Comparison of ENCODE assay signal across 15 mouse cellular contexts in genomic region chr10:79660298-79660697, GRCm38 (mm10). TPM values are rescaled to one million over a fixed set of nuclear protein-coding genes. Genes with fewer than 3 reads are reported as not detected.
DNase-seq lines count a peak whose midpoint lies in the region; ATAC-seq and TF ChIP-seq lines count a peak whose summit lies in the region.
"Had no signal": no experiment of that assay in that cellular context is flagged by ENCODE, and none has a peak within 500 bp of the region (broad histone marks: within the 10 kb centered on the region; RNA-seq: fewer than 3 reads in every experiment).

No protein-coding gene starts in this region.

- no peak overlapping the region for H3K9ac ChIP-seq in kidney, postnatal 0 days (ENCODE audit: low read depth, low read length)
- H3K9ac ChIP-seq: liver, embryonic 15.5 days had no signal

- peak; percentile 54 for TF ChIP-seq CTCF in kidney, postnatal 0 days (IDR thresholded peaks at IDR 0.05; ENCODE audit: low read depth)

- no peaks in the 10 kb centered on the region for H3K27me3 ChIP-seq in kidney, postnatal 0 days (ENCODE audit: insufficient read depth, low read length)
- no peaks in the 10 kb centered on the region; the same call in 1 of the 2 replicates for H3K27me3 ChIP-seq in splenic B cell, adult 2 months (ENCODE audit: control insufficient read depth, insufficient read depth, low read length, poor library complexity, severe bottlenecking)
- H3K27me3 ChIP-seq: Patski had no signal

- H3K36me3 ChIP-seq in kidney, postnatal 0 days (ENCODE audit: insufficient read depth, low read length): no peaks in the 10 kb centered on the region
- H3K36me3 ChIP-seq in splenic B cell, adult 2 months (ENCODE audit: control insufficient read depth, insufficient read depth, low read length, poor library complexity, severe bottlenecking): no peaks in the 10 kb centered on the region
- H3K36me3 ChIP-seq: liver, embryonic 15.5 days had no signal

- no peak for ATAC-seq in CD4-positive, CD25-positive, alpha-beta regulatory T cell, adult 4 months
- no peak for ATAC-seq in kidney, postnatal 0 days (replicated peaks; ENCODE audit: low FRiP score, low read depth)
- ATAC-seq: Patski had no signal

- no peak overlapping the region for H3K27ac ChIP-seq in kidney, postnatal 0 days
- H3K27ac ChIP-seq: liver, embryonic 15.5 days had no signal

- peak; percentile 40 for DNase-seq in CD4-positive, CD25-positive, alpha-beta regulatory T cell, adult 2 months (ENCODE audit: low read depth, low spot score)
- DNase-seq in kidney, postnatal 0 days (ENCODE audit: low spot score): no peak
- no peak for DNase-seq in kidney, adult 9 months
- peak; percentile 27 for DNase-seq in thymus, postnatal 0 days (ENCODE audit: low spot score)
- DNase-seq in thymus, postnatal 10 days (ENCODE audit: low spot score in 2 of 2): no peak
- DNase-seq in splenic B cell, adult 2 months (ENCODE audit: low read depth, low spot score): peak; percentile 30
- DNase-seq in testis, postnatal 10 days (ENCODE audit: low spot score): no peak
- DNase-seq: adrenal gland, adult 2 months; cerebellum, postnatal 36 days; heart, postnatal 14 days had no signal

- no peaks in the 10 kb centered on the region; the same call in 1 of the 2 replicates for H3K4me1 ChIP-seq in kidney, postnatal 0 days (replicated peaks; ENCODE audit: insufficient read depth, low read length)

- H3K9me3 ChIP-seq in kidney, postnatal 0 days (replicated peaks; ENCODE audit: low read length): no peaks in the 10 kb centered on the region
- H3K9me3 ChIP-seq: liver, embryonic 15.5 days had no signal

- H3K4me3 ChIP-seq in kidney, postnatal 0 days (replicated peaks; ENCODE audit: low read depth, low read length): no peak overlapping the region
- H3K4me3 ChIP-seq: liver, embryonic 15.5 days had no signal

- no peak overlapping the region for H3K4me2 ChIP-seq in kidney, postnatal 0 days (ENCODE audit: low read length)
- H3K4me2 ChIP-seq: liver, embryonic 15.5 days had no signal

- 89% methylated on average over 2 of the region's 2 CpGs for WGBS in kidney, postnatal 0 days

RNA-seq across cellular contexts. Expression of gene Madcam1, which starts 4.1 kb away (rescaled TPM):
- polyA plus RNA-seq in CD4-positive, CD25-positive, alpha-beta regulatory T cell, adult 4 months (2017; shearing (Covaris generic)): under 1 TPM; 0.23 to 0.73 TPM
- polyA plus RNA-seq in kidney, postnatal 0 days (2015; fragmentation: Nextera tagmentation; extraction: Ambion mirVana): 1.5 TPM in 2 replicates
- polyA plus RNA-seq in thymus, postnatal 0 days (2015; fragmentation: Nextera tagmentation; extraction: Ambion mirVana): 2.4 and 3.4 TPM in 2 replicates
- polyA plus RNA-seq: adrenal gland, adult 2 months; Patski had no signal

RNA-seq across cellular contexts. Expression of gene Tpgs1, which starts 8.9 kb away (rescaled TPM):
- polyA plus RNA-seq in CD4-positive, CD25-positive, alpha-beta regulatory T cell, adult 4 months (2017; shearing (Covaris generic)): 10 to 100 TPM; 16.6 to 19.5 TPM
- 82.5 and 84.9 TPM in 2 replicates for polyA plus RNA-seq in kidney, postnatal 0 days (2015; fragmentation: Nextera tagmentation; extraction: Ambion mirVana)
- polyA plus RNA-seq in thymus, postnatal 0 days (2015; fragmentation: Nextera tagmentation; extraction: Ambion mirVana): 56.0 and 58.2 TPM in 2 replicates

RNA-seq across cellular contexts. Expression of gene Odf3l2, which starts 14.8 kb away (rescaled TPM):
- not detected for polyA plus RNA-seq in CD4-positive, CD25-positive, alpha-beta regulatory T cell, adult 4 months (2017; shearing (Covaris generic))
- polyA plus RNA-seq in kidney, postnatal 0 days (2015; fragmentation: Nextera tagmentation; extraction: Ambion mirVana): not detected in 2 replicates
- polyA plus RNA-seq in thymus, postnatal 0 days (2015; fragmentation: Nextera tagmentation; extraction: Ambion mirVana): 0.10 TPM in 1 of 2 replicates, not detected in the other
- polyA plus RNA-seq: adrenal gland, adult 2 months; liver, embryonic 15.5 days; Patski; small intestine, adult 2 months; stomach, embryonic 16.5 days had no signal

RNA-seq across cellular contexts. Expression of gene Cdc34, which starts 21.7 kb away (rescaled TPM):
- 10 to 100 TPM; 20.8 to 27.3 TPM for polyA plus RNA-seq in CD4-positive, CD25-positive, alpha-beta regulatory T cell, adult 4 months (2017; shearing (Covaris generic))
- 68.1 and 75.7 TPM in 2 replicates for polyA plus RNA-seq in kidney, postnatal 0 days (2015; fragmentation: Nextera tagmentation; extraction: Ambion mirVana)
- polyA plus RNA-seq in thymus, postnatal 0 days (2015; fragmentation: Nextera tagmentation; extraction: Ambion mirVana): 138 and 141 TPM in 2 replicates

RNA-seq across cellular contexts. Expression of gene Shc2, which starts 22.6 kb away (rescaled TPM):
- polyA plus RNA-seq in CD4-positive, CD25-positive, alpha-beta regulatory T cell, adult 4 months (2017; shearing (Covaris generic)): not detected
- 5.4 TPM in 2 replicates for polyA plus RNA-seq in kidney, postnatal 0 days (2015; fragmentation: Nextera tagmentation; extraction: Ambion mirVana)
- 0.24 and 0.26 TPM in 2 replicates for polyA plus RNA-seq in thymus, postnatal 0 days (2015; fragmentation: Nextera tagmentation; extraction: Ambion mirVana)

Comparison
In these comparisons a context has a peak if more than half of its experiments do, and no peak if none do; other contexts are left out.
1. DNase-seq: peak in CD4-positive, CD25-positive, alpha-beta regulatory T cell, adult 2 months (single experiment), thymus, postnatal 0 days (single experiment) and splenic B cell, adult 2 months (single experiment); none in kidney, postnatal 0 days (single experiment), kidney, adult 9 months (single experiment), thymus, postnatal 10 days (0 of 2) and testis, postnatal 10 days (single experiment).